Mouse (Mus musculus) heart, embryonic 12.5 days (tissue): Measurements from ENCODE around the gene Actc1. TPM values are rescaled to one million over a fixed set of nuclear protein-coding genes. Genes with fewer than 3 reads are reported as not detected.
A peak's percentile ranks its signal among the peaks of the same experiment; 100 is the strongest.

Experiments used
- ATAC-seq: fragments of 200-750 bp; cut with Nextera tagmentation; 2 replicates; pipeline ENCODE4 v1.8.0; 2017; ENCODE audit warnings: moderate TSS enrichment, moderate library complexity; ENCODE audit not compliant: insufficient number of reproducible peaks, low FRiP score
- H3K27ac ChIP-seq: fragments of 300-500 bp; sonication (generic); 2 replicates; pipeline ENCODE4 v1.5.1; 2016; ENCODE audit warnings: mild to moderate bottlenecking, moderate library complexity; ENCODE audit not compliant: poor library complexity, severe bottlenecking
- H3K27me3 ChIP-seq: fragments of 300-500 bp; sonication (generic); replicated peaks from 2 replicates; pipeline ENCODE4 v1.6.1; 2016; ENCODE audit warnings: mild to moderate bottlenecking, moderate library complexity
- H3K36me3 ChIP-seq: fragments of 300-500 bp; sonication (generic); 2 replicates; pipeline ENCODE4 v1.6.1; 2016; ENCODE audit warnings: mild to moderate bottlenecking, moderate library complexity
- H3K4me1 ChIP-seq: fragments of 300-500 bp; sonication (generic); replicated peaks from 2 replicates; pipeline ENCODE4 v1.6.1; 2016; ENCODE audit warnings: mild to moderate bottlenecking
- H3K4me2 ChIP-seq: fragments of 300-500 bp; sonication (generic); 2 replicates; pipeline ENCODE4 v1.6.1; 2016; ENCODE audit warnings: mild to moderate bottlenecking, moderate library complexity
- H3K4me3 ChIP-seq: fragments of 300-500 bp; sonication (generic); 2 replicates; pipeline ENCODE4 v1.5.1; 2016; ENCODE audit warnings: mild to moderate bottlenecking
- H3K9ac ChIP-seq: fragments of 300-500 bp; sonication (generic); 2 replicates; pipeline ENCODE4 v1.6.1; 2016; ENCODE audit warnings: mild to moderate bottlenecking, moderate library complexity
- H3K9me3 ChIP-seq: fragments of 300-500 bp; sonication (generic); replicated peaks from 2 replicates; pipeline ENCODE4 v1.6.1; 2016; ENCODE audit warnings: mild to moderate bottlenecking, moderate library complexity
- WGBS: fragments of 180-500 bp; shearing (Covaris S2); methylation state at CpG from one replicate; pipeline ENCODE4 v1.1.7; 2016; 5-methylcytosine and 5-hydroxymethylcytosine counted together
- polyA plus RNA-seq: library from polyadenylated mRNA; unstranded; fragments of >200 nt; fragmentation: Nextera tagmentation; extraction: Ambion mirVana; gene quantifications from 2 replicates; pipeline ENCODE4 v1.2.1, GENCODE M21; 2016

Actc1 gene
- polyA plus RNA-seq, 1 experiment from 2014 or later, result 12,061 TPM

DNA sequence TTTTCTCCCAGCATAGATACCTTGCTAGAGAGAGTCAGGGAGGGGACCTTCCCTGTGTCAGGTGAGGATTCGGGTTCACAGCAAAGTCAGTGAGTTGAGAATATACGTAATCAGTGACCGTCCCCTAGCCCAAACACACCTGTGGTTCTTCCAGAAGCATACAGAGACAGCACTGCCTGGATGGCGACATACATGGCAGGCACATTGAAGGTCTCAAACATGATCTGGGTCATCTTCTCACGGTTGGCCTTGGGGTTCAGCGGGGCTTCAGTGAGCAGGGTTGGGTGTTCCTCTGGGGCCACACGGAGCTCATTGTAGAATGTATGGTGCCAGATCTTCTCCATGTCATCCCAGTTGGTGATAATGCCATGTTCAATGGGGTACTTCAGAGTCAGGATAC is 3.2 kb downstream of the Actc1 start:
- Histone ChIP-seq H3K9ac (peak overlapping the region; percentile 81), H3K27me3 (no peaks in the 10 kb centered on the region), H3K4me1 (peaks cover 10% of the 10 kb centered on the region; the same call in 1 of the 2 replicates), H3K9me3 (no peaks in the 10 kb centered on the region), H3K36me3 (peaks cover 23% of the 10 kb centered on the region), H3K4me2 (peak overlapping the region; percentile 61), H3K4me3 (peak overlapping the region; percentile 72), H3K27ac (peak overlapping the region; percentile 99)
- ATAC-seq, result no peak
- WGBS, result 51% methylated on average over 7 of the region's 7 CpGs

DNA sequence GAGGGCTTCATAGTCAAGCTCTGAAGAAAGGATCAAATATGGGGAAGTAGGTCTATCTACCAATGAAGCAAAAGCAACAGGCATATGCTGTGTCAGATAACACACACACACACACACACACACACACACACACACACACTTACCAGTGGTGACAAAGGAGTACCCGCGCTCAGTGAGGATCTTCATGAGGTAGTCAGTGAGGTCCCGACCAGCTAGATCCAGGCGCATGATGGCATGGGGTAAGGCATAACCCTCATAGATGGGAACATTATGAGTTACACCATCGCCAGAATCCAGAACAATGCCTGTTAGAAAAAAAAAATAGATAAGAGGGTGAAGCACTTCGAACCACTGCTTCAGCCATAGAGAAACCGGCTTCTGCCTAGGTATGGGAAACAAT is 4.0 kb downstream of the Actc1 start:
- peak overlapping the region; percentile 81 for H3K9ac ChIP-seq
- peaks cover 23% of the 10 kb centered on the region for H3K36me3 ChIP-seq
- peak overlapping the region; percentile 61 for H3K4me2 ChIP-seq
- H3K9me3 ChIP-seq, result no peaks in the 10 kb centered on the region
- H3K27me3 ChIP-seq, result no peaks in the 10 kb centered on the region
- ATAC-seq, result no peak
- H3K27ac ChIP-seq, result peak overlapping the region; percentile 99
- peak overlapping the region; percentile 72 for H3K4me3 ChIP-seq
- H3K4me1 ChIP-seq, result peaks cover 10% of the 10 kb centered on the region; the same call in 1 of the 2 replicates
- 57% methylated on average over 7 of the region's 7 CpGs for WGBS

DNA sequence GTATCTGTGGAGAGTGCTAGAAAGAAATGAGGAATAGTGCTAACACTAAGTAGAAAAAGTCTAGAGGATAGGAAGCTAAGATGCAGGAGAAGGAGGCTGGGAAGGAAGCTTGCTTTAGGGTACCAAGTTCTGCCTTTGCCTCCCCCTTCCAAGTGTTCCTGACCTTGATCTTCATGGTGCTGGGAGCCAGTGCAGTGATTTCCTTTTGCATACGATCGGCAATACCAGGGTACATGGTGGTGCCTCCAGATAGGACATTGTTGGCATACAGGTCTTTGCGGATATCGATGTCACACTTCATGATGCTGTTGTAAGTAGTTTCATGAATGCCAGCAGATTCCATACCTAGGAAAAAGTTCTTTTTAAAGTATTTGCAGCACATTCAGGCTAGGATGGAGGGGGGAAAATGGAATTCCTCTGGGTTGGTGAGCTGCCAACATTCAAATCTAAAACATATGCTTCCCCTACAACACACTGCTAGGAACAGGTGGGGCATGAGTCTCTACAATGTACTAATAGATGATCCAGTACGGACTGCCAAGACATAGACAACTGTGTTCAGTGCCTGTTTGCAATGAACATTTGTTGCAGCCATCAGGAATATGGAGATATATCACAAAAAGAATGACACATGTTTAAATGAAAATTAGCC is 5.3 kb downstream of the Actc1 start:
- Histone ChIP-seq H3K4me1 (0 out of 2 replicates have a peak, but pooled peaks cover 3% of the 10 kb centered on the region), H3K36me3 (peaks cover 23% of the 10 kb centered on the region), H3K27me3 (no peaks in the 10 kb centered on the region), H3K9ac (peak overlapping the region; percentile 52), H3K27ac (peak overlapping the region; percentile 99), H3K9me3 (no peaks in the 10 kb centered on the region), H3K4me3 (peak overlapping the region; percentile 72), H3K4me2 (peak overlapping the region; percentile 61)
- WGBS, result 62% methylated on average over 5 of the region's 5 CpGs
- no peak for ATAC-seq

DNA sequence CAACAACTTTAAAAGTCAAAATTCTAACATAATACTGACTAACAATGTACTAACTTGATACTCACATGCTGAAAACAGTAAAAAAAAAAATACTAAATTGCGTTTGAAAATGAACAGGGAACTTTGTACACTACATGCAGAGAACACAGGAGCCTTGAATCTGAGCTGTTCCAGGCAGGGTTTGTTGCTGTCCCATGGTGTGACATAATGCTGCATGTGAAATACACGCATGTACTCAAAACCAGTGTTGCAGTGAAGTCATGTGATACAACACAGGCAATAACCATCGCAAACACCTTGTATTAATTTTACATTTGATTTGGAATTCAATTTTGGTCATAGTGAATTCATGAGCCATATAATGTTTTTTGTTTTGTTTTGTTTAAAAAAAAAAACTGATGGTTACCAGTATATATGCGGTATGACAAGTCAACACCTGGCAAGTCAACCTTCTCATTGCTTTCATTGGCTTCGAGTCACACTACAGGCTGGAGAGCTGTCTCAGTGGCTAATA is 7.1 kb downstream of the Actc1 start:
- Histone ChIP-seq H3K9me3 (no peaks in the 10 kb centered on the region), H3K27ac (no peak overlapping the region), H3K4me1 (no peaks in the 10 kb centered on the region), H3K36me3 (peaks cover 19% of the 10 kb centered on the region), H3K4me3 (no peak overlapping the region), H3K9ac (no peak overlapping the region), H3K27me3 (no peaks in the 10 kb centered on the region), H3K4me2 (no peak overlapping the region)
- WGBS, result 64% methylated on average over 5 of the region's 5 CpGs
- ATAC-seq, result peak; percentile 33

DNA sequence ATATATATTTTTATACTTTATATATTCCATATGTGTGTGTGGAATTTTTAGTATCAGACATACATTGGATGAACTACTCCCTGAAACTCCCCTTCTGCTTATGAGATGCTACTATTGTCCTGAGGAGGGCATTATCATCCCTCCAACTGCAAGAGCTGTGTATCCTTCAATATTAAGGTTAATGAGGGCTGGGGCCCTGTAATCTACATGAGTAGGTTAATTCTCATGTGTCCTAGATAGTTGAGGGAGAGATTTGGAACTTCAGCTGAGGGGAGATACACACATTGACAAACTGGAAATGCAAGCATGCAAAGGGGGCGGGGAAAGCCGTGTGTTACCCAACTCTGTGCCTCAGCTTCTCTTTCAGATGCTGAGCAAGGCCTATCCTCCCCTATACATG is 15.4 kb downstream of the Actc1 start:
- no peak for ATAC-seq
- 56% methylated on average over 2 of the region's 2 CpGs for WGBS
- H3K4me3 ChIP-seq, result no peak overlapping the region

DNA sequence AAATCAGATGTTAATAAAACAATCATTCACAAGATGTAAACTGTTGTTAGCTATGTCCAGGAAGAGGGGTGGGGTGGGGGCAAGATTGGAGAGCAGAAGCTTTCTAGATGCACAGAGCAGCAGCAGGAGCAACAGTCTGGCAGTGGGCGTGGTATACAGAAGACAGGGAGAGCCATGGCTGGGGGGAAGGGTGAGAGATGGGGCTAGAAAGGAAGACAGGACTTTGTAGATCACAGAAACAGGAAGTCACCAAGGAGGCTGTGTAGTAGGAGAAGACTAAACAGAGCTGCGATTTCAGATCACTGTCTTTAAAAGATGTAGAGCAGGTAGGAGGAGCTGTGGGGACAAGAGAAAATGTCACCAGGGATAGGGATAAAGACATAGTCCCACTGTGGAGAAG is 21.1 kb downstream of the Actc1 start:
- Histone ChIP-seq H3K9ac (no peak overlapping the region), H3K27ac (no peak overlapping the region), H3K4me1 (no peaks in the 10 kb centered on the region), H3K4me3 (no peak overlapping the region), H3K27me3 (no peaks in the 10 kb centered on the region), H3K36me3 (no peaks in the 10 kb centered on the region), H3K9me3 (no peaks in the 10 kb centered on the region), H3K4me2 (no peak overlapping the region)
- no peak for ATAC-seq
- WGBS, result 31% methylated on average over 2 of the region's 2 CpGs

More for the DNA sequence above, 15.4 kb downstream of the Actc1 start:
- no peaks in the 10 kb centered on the region for H3K9me3 ChIP-seq
- H3K27ac ChIP-seq, result no peak overlapping the region
- no peaks in the 10 kb centered on the region for H3K36me3 ChIP-seq
- H3K27me3 ChIP-seq, result no peaks in the 10 kb centered on the region
- no peaks in the 10 kb centered on the region for H3K4me1 ChIP-seq
- no peak overlapping the region for H3K9ac ChIP-seq
- H3K4me2 ChIP-seq, result no peak overlapping the region

DNA sequence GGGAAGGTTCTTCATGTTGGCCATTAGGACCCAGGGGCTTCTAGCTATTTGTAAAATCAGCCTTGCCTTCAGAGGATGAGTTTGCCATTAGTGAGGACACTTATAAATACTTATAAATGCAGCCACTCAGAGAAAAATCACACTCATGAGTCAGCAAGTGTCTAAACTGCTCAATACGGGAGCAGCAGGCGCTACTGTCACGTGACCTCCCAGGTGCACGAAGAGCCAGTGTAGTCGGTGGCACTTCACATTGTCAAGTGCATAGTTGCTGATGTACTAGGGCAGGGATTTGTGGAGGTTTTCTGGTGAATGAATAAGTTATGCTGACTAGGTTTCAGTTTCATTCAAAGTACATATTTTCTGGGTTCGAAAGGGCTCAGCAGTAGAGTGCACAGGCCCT is 30.0 kb downstream of the Actc1 start:
- Histone ChIP-seq H3K27me3 (no peaks in the 10 kb centered on the region), H3K4me1 (no peaks in the 10 kb centered on the region), H3K36me3 (no peaks in the 10 kb centered on the region), H3K27ac (no peak overlapping the region), H3K9ac (no peak overlapping the region), H3K4me2 (no peak overlapping the region), H3K4me3 (no peak overlapping the region), H3K9me3 (no peaks in the 10 kb centered on the region)
- no peak for ATAC-seq
- 84% methylated on average over 6 of the region's 6 CpGs for WGBS

DNA sequence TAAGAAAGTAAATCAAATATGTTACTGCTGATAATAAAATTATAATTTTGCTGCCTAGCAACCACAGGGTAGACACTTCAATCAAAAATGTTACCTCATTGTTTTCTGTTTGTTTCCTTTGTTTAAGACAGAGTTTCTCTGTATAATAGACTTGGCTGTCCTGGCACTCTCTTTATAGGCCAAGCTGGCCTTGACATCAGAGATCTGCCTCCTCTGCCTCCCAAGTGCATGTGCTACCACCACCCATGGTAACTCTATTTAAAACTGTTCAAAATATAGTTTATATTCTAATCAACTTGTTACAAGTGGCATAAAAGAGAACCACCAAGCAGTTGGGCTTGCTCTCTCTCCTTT is 33.2 kb downstream of the Actc1 start:
- ATAC-seq, result no peak
- no peaks in the 10 kb centered on the region for H3K9me3 ChIP-seq

DNA sequence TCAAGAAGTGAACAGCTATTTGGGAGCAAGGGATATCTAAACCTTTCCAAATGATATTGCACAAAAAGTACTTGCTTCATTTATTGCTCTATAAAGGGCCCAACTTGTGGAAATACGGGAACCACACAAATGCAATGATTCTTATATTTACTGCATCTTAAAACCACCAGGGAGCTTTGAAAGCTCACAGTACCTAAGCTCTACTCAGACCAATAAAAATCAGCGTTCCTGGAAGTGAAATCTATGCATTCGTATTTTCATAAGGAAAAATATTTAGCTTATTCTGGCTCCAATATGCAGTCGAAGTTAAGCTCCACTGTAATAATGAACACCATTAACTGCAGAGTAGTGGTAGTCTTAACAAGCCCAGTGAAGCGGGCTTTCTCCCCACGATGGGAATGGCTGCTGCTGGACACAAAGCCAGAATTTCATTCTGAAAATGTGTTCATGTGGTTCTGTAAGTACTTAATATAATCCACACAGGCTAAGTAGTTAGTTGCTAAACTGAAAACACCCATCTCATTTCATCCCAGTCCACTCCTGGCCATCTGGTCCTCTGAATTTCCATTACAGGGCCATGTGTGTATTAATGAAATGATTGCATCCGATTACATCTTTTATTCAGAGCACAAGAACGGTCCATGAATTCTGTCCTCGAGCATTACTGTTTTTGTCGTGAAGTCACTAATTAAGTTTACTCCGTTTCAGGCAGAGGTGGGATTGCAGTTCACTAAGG is 33.7 kb downstream of the Actc1 start:
- Histone ChIP-seq H3K27ac (no peak overlapping the region), H3K4me2 (no peak overlapping the region), H3K9me3 (no peaks in the 10 kb centered on the region), H3K4me3 (no peak overlapping the region), H3K27me3 (peaks cover 23% of the 10 kb centered on the region), H3K9ac (no peak overlapping the region), H3K36me3 (no peaks in the 10 kb centered on the region), H3K4me1 (no peaks in the 10 kb centered on the region)
- ATAC-seq, result no peak
- WGBS, result 81% methylated on average over 11 of the region's 11 CpGs

More for the DNA sequence above, 33.2 kb downstream of the Actc1 start:
- H3K4me2 ChIP-seq, result no peak overlapping the region
- H3K27ac ChIP-seq, result no peak overlapping the region
- H3K36me3 ChIP-seq, result no peaks in the 10 kb centered on the region
- H3K27me3 ChIP-seq, result peaks cover 17% of the 10 kb centered on the region
- no peak overlapping the region for H3K4me3 ChIP-seq
- H3K4me1 ChIP-seq, result no peaks in the 10 kb centered on the region
- H3K9ac ChIP-seq, result no peak overlapping the region

DNA sequence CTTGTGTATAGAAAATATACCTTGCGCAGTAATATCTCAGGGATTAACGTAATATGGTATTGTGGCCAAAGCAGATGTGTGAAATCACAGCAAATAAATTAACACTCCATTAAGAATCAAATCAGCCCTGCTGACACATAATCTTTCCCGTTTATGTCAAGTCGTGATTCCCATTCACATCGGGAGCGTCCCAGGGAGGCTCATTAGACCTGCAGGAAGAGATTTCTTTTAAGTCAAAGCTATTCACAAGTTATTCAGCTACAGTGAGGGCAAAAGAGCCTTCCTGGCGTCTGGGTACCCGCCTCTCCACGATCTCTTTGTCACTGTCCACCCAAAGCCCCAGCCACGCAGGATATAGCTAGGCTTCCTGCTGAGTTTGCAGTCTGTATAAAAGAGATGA is 35.2 kb downstream of the Actc1 start:
- no peaks in the 10 kb centered on the region for H3K9me3 ChIP-seq
- H3K4me2 ChIP-seq, result no peak overlapping the region
- peaks cover 38% of the 10 kb centered on the region for H3K27me3 ChIP-seq
- H3K27ac ChIP-seq, result no peak overlapping the region
- peaks cover 10% of the 10 kb centered on the region for H3K4me1 ChIP-seq
- 27% methylated on average over 10 of the region's 10 CpGs for WGBS
- H3K9ac ChIP-seq, result no peak overlapping the region
- H3K4me3 ChIP-seq, result no peak overlapping the region
- no peaks in the 10 kb centered on the region for H3K36me3 ChIP-seq
- no peak for ATAC-seq

DNA sequence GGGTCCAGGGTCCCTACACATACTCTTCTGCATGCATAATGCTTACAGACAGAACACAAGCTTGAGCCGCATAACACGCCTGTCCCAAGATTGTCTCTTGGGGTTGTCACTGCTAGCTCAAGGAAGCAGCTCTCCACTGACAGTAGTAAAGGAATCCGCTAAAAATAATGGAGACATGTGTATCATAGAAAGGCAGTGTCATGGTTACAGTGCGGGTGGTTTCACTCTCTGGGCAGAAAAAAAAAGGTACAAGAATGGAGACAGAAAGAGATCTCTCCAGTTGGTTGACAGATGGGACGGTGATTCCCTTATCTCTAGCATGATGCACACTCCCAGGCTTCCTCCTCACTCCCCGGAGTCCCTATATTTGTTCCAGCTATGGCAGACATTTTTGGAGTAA is 38.5 kb downstream of the Actc1 start:
- H3K4me3 ChIP-seq, result no peak overlapping the region
- H3K36me3 ChIP-seq, result no peaks in the 10 kb centered on the region
- no peak overlapping the region for H3K27ac ChIP-seq
- no peak overlapping the region for H3K9ac ChIP-seq
- peaks cover 11% of the 10 kb centered on the region for H3K4me1 ChIP-seq
- H3K27me3 ChIP-seq, result peaks cover 46% of the 10 kb centered on the region
- no peak overlapping the region for H3K4me2 ChIP-seq
- ATAC-seq, result no peak
- 61% methylated on average over 6 of the region's 6 CpGs for WGBS
- H3K9me3 ChIP-seq, result no peaks in the 10 kb centered on the region
